ENCODE assay signal across 21 mouse cellular contexts in genomic region chr9:84204056-84204455, GRCm38 (mm10).
DNase-seq lines count a peak whose midpoint lies in the region; ATAC-seq and TF ChIP-seq lines count a peak whose summit lies in the region.
"Had no signal": no experiment of that assay in that cellular context is flagged by ENCODE, and none has a peak within 500 bp of the region (broad histone marks: within the 10 kb centered on the region; RNA-seq: fewer than 3 reads in every experiment).

No protein-coding gene starts in this region.

- peak; percentile 38 for DNase-seq in hindbrain, embryonic 14.5 days (ENCODE audit: low spot score)
- DNase-seq in hindbrain, postnatal 0 days (ENCODE audit: low spot score) = peak; percentile 52
- peak; percentile 54 for DNase-seq in midbrain, postnatal 0 days (ENCODE audit: low spot score)
- no peak for DNase-seq in midbrain, embryonic 14.5 days
- DNase-seq: adrenal gland, adult 2 months; adrenal gland, adult 8-10 months; adrenal gland, postnatal 10 days; adrenal gland, postnatal 14 days; adrenal gland, postnatal 25 days; adrenal gland, postnatal 36 days; B cell, adult 2 months; cerebellum, adult 11 months; cerebellum, adult 11-12 months; cerebellum, adult 18-20 months had no signal

- no peak overlapping the region for H3K9ac ChIP-seq in hindbrain, embryonic 14.5 days
- H3K9ac ChIP-seq in hindbrain, embryonic 16.5 days (ENCODE audit: low read depth, low read length) = no peak overlapping the region
- H3K9ac ChIP-seq in hindbrain, postnatal 0 days (replicated peaks; ENCODE audit: low read length) = no peak overlapping the region
- H3K9ac ChIP-seq in hindbrain, embryonic 12.5 days = no peak overlapping the region
- H3K9ac ChIP-seq in midbrain, postnatal 0 days (replicated peaks; ENCODE audit: low read length, poor library complexity, severe bottlenecking) = no peak overlapping the region
- H3K9ac ChIP-seq in midbrain, embryonic 14.5 days (replicated peaks; ENCODE audit: low read length) = no peak overlapping the region

- no peaks in the 10 kb centered on the region for H3K27me3 ChIP-seq in hindbrain, embryonic 14.5 days (ENCODE audit: control insufficient read depth, insufficient read depth, low read length)
- no peaks in the 10 kb centered on the region for H3K27me3 ChIP-seq in hindbrain, embryonic 16.5 days (replicated peaks; ENCODE audit: control insufficient read depth, insufficient read depth, low read length)
- H3K27me3 ChIP-seq in hindbrain, postnatal 0 days (ENCODE audit: insufficient read depth, low read length) = no peaks in the 10 kb centered on the region
- H3K27me3 ChIP-seq in hindbrain, embryonic 12.5 days = no peaks in the 10 kb centered on the region
- no peaks in the 10 kb centered on the region for H3K27me3 ChIP-seq in midbrain, postnatal 0 days (ENCODE audit: insufficient read depth, low read length)
- no peaks in the 10 kb centered on the region for H3K27me3 ChIP-seq in midbrain, embryonic 14.5 days (ENCODE audit: control insufficient read depth, insufficient read depth, low read length)
- H3K27me3 ChIP-seq: CH12.LX, Patski had no signal

- H3K9me3 ChIP-seq in hindbrain, embryonic 14.5 days (ENCODE audit: control insufficient read depth, low read length) = no peaks in the 10 kb centered on the region
- H3K9me3 ChIP-seq in hindbrain, embryonic 16.5 days (ENCODE audit: control insufficient read depth, low read length) = no peaks in the 10 kb centered on the region
- no peaks in the 10 kb centered on the region for H3K9me3 ChIP-seq in hindbrain, postnatal 0 days (ENCODE audit: low read length)
- no peaks in the 10 kb centered on the region for H3K9me3 ChIP-seq in hindbrain, embryonic 12.5 days (replicated peaks)
- H3K9me3 ChIP-seq in midbrain, postnatal 0 days (ENCODE audit: low read length) = no peaks in the 10 kb centered on the region
- no peaks in the 10 kb centered on the region for H3K9me3 ChIP-seq in midbrain, embryonic 14.5 days (ENCODE audit: control insufficient read depth, low read length)
- H3K9me3 ChIP-seq: G1E had no signal

- TF ChIP-seq CTCF in hindbrain, postnatal 0 days (IDR thresholded peaks at IDR 0.05; ENCODE audit: low read depth) = no peak
- TF ChIP-seq CTCF in midbrain, postnatal 0 days (IDR thresholded peaks at IDR 0.05) = no peak

- no peak overlapping the region for H3K4me3 ChIP-seq in hindbrain, embryonic 14.5 days (replicated peaks; ENCODE audit: low read length)
- H3K4me3 ChIP-seq in hindbrain, embryonic 16.5 days (ENCODE audit: low read length) = no peak overlapping the region
- no peak overlapping the region for H3K4me3 ChIP-seq in hindbrain, postnatal 0 days (ENCODE audit: low read length)
- no peak overlapping the region for H3K4me3 ChIP-seq in hindbrain, embryonic 12.5 days
- H3K4me3 ChIP-seq in midbrain, postnatal 0 days (ENCODE audit: low read depth, low read length) = no peak overlapping the region
- no peak overlapping the region for H3K4me3 ChIP-seq in midbrain, embryonic 14.5 days (replicated peaks; ENCODE audit: low read depth, low read length)

- no peaks in the 10 kb centered on the region for H3K36me3 ChIP-seq in hindbrain, embryonic 14.5 days (replicated peaks; ENCODE audit: control insufficient read depth, insufficient read depth)
- H3K36me3 ChIP-seq in hindbrain, embryonic 16.5 days (ENCODE audit: control insufficient read depth, insufficient read depth, low read length) = no peaks in the 10 kb centered on the region
- no peaks in the 10 kb centered on the region for H3K36me3 ChIP-seq in hindbrain, postnatal 0 days (ENCODE audit: insufficient read depth, low read length)
- no peaks in the 10 kb centered on the region for H3K36me3 ChIP-seq in hindbrain, embryonic 12.5 days
- H3K36me3 ChIP-seq in midbrain, postnatal 0 days (ENCODE audit: insufficient read depth, low read length) = no peaks in the 10 kb centered on the region
- no peaks in the 10 kb centered on the region for H3K36me3 ChIP-seq in midbrain, embryonic 14.5 days (ENCODE audit: control insufficient read depth, insufficient read depth, low read length)
- H3K36me3 ChIP-seq: G1E had no signal

- H3K27ac ChIP-seq in hindbrain, embryonic 14.5 days = no peak overlapping the region
- H3K27ac ChIP-seq in hindbrain, embryonic 16.5 days (ENCODE audit: low read depth, low read length) = no peak overlapping the region
- no peak overlapping the region for H3K27ac ChIP-seq in hindbrain, postnatal 0 days
- no peak overlapping the region for H3K27ac ChIP-seq in hindbrain, embryonic 12.5 days
- no peak overlapping the region for H3K27ac ChIP-seq in midbrain, postnatal 0 days (ENCODE audit: low read depth, low read length)
- no peak overlapping the region for H3K27ac ChIP-seq in midbrain, embryonic 14.5 days (replicated peaks; ENCODE audit: low read depth, low read length)

- WGBS in hindbrain, embryonic 14.5 days = 73% methylated on average over 3 of the region's 3 CpGs
- WGBS in hindbrain, embryonic 16.5 days = 64% methylated on average over 3 of the region's 3 CpGs
- 53% methylated on average over 3 of the region's 3 CpGs for WGBS in hindbrain, postnatal 0 days
- 72% methylated on average over 3 of the region's 3 CpGs for WGBS in hindbrain, embryonic 12.5 days
- WGBS in midbrain, postnatal 0 days = 64% methylated on average over 3 of the region's 3 CpGs
- 78% methylated on average over 3 of the region's 3 CpGs for WGBS in midbrain, embryonic 14.5 days

- no peak overlapping the region for H3K4me2 ChIP-seq in hindbrain, embryonic 14.5 days (replicated peaks)
- no peak overlapping the region for H3K4me2 ChIP-seq in hindbrain, embryonic 16.5 days (ENCODE audit: low read length)
- H3K4me2 ChIP-seq in hindbrain, postnatal 0 days (ENCODE audit: low read depth, low read length) = no peak overlapping the region
- H3K4me2 ChIP-seq in hindbrain, embryonic 12.5 days (replicated peaks) = no peak overlapping the region
- H3K4me2 ChIP-seq in midbrain, postnatal 0 days (ENCODE audit: low read depth, low read length, poor library complexity, severe bottlenecking) = no peak overlapping the region
- no peak overlapping the region for H3K4me2 ChIP-seq in midbrain, embryonic 14.5 days (ENCODE audit: low read length)

- no peak for ATAC-seq in hindbrain, embryonic 14.5 days (ENCODE audit: low FRiP score)
- ATAC-seq in hindbrain, embryonic 16.5 days = no peak
- no peak for ATAC-seq in hindbrain, postnatal 0 days
- no peak for ATAC-seq in hindbrain, embryonic 12.5 days (ENCODE audit: low FRiP score)
- no peak for ATAC-seq in midbrain, postnatal 0 days (ENCODE audit: low FRiP score)
- no peak for ATAC-seq in midbrain, embryonic 14.5 days (ENCODE audit: low FRiP score, low TSS enrichment)
- ATAC-seq: activated CD4-positive, CD25-positive, alpha-beta regulatory T cell, adult 4 months; CD4-positive, CD25-positive, alpha-beta regulatory T cell, adult 4 months; Patski had no signal

- H3K4me1 ChIP-seq in hindbrain, embryonic 14.5 days (replicated peaks; ENCODE audit: control insufficient read depth, insufficient read depth, low read length) = no peaks in the 10 kb centered on the region
- H3K4me1 ChIP-seq in hindbrain, embryonic 16.5 days (ENCODE audit: control insufficient read depth, insufficient read depth, low read depth, low read length) = no peaks in the 10 kb centered on the region
- H3K4me1 ChIP-seq in hindbrain, postnatal 0 days (ENCODE audit: insufficient read depth, low read length) = no peaks in the 10 kb centered on the region
- H3K4me1 ChIP-seq in hindbrain, embryonic 12.5 days = no peaks in the 10 kb centered on the region
- no peaks in the 10 kb centered on the region for H3K4me1 ChIP-seq in midbrain, postnatal 0 days (ENCODE audit: insufficient read depth, low read length)
- H3K4me1 ChIP-seq in midbrain, embryonic 14.5 days (ENCODE audit: control insufficient read depth, insufficient read depth, low read length) = no peaks in the 10 kb centered on the region
